Mouse (Mus musculus) testis, adult 2 months (tissue): Measurements from ENCODE around the gene Bid.

Experiments
- CTCF ChIP-seq: fragments of 200-500 bp; IDR thresholded peaks from 2 replicates; pipeline ENCODE4 v1.5.1; 2012; ENCODE audit warnings: low read depth, mild to moderate bottlenecking, inconsistent platforms, low read length, moderate library complexity; ENCODE audit not compliant: control insufficient read depth, insufficient read depth, insufficient replicate concordance
- POLR2A ChIP-seq: fragments of 200-500 bp; IDR thresholded peaks from 2 replicates; pipeline ENCODE4 v1.6.1; 2012; ENCODE audit warnings: low read depth, mild to moderate bottlenecking, inconsistent platforms, low read length, moderate library complexity; ENCODE audit not compliant: control insufficient read depth

- TF ChIP-seq CTCF (no peak; the same call in 1 of the 2 replicates), POLR2A (no peak)
Observed at GRCm38 (mm10) chr6:120914911-120915648, 1.6 kb downstream of the Bid start.
